Mouse (Mus musculus) layer of hippocampus, postnatal 10 days (tissue): Measurements from ENCODE around the gene Sec24b. TPM values are rescaled to one million over a fixed set of nuclear protein-coding genes. Genes with fewer than 3 reads are reported as not detected.

Source experiments
- DNase-seq, 2 experiments: peaks; one replicate each; pipeline ENCODE4 v3.0.0; 2021; ENCODE audit warnings: low spot score in 2 of 2
- total RNA-seq, 2 experiments: library from RNA; stranded (reverse); gene quantifications; 2 replicates each; pipeline ENCODE4 v1.2.3; 2021

Gene Sec24b
- total RNA-seq, 2 experiments from 2014 or later, result 62.9 to 65.6 TPM

DNA sequence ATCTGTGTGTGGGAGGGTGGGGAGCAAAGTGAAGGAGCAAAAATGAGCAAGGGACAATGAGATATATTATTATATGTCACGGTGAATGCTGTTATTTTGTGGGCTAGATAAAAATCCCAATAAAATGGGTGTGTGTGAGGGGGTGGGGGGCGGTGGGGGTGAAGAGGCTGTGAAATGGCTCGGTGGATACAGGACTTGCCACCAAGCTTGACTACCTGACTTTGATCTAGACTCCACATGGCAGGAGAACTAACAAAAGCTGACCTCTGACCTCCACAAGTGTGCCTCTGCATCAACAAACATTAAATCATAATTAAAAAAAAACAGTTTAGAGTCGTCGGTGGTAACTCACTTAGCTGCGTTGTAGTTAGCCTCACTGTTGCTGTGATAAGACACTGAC, 81.8 kb downstream of the Sec24b start:
- no peak for DNase-seq

DNA sequence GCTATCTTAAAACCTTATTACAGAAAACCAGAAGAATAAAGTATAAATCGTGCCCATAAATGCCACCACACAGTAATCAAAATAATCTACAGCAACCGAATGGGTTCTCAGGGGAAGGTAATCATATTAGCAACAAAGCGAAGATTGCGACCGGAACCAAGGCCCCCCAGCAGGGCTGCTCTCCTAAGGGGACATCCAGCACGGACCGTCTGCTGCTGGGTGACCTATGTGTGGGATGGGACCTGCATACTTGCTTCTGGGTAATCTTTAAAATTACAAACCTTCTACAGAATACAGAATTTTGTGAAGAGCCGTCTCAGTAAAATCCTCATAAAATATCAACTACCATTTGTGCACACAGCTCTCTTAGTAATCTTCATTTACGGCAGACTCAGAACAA, 82.6 kb downstream of the Sec24b start:
- DNase-seq, result no peak

DNA sequence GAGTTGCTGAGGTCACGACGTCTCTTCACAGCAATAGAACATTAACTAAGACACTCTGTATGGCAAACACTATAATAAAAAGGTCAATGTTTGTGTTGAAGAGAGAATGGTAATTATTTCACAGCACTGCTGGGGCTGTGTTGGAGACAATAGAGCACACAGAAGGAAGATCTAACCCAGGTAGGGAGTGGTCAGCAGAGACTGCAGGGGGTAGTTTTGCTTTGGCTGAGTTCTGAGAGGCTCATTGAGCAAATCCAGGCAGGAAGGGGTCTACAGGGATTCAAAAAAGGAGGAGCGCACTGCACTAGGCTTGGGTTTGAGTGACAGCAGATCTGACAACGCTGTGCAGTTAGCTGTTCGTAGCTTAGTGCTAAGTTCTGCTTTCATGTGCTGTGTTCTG, 85.0 kb downstream of the Sec24b start:
- DNase-seq, result no peak

DNA sequence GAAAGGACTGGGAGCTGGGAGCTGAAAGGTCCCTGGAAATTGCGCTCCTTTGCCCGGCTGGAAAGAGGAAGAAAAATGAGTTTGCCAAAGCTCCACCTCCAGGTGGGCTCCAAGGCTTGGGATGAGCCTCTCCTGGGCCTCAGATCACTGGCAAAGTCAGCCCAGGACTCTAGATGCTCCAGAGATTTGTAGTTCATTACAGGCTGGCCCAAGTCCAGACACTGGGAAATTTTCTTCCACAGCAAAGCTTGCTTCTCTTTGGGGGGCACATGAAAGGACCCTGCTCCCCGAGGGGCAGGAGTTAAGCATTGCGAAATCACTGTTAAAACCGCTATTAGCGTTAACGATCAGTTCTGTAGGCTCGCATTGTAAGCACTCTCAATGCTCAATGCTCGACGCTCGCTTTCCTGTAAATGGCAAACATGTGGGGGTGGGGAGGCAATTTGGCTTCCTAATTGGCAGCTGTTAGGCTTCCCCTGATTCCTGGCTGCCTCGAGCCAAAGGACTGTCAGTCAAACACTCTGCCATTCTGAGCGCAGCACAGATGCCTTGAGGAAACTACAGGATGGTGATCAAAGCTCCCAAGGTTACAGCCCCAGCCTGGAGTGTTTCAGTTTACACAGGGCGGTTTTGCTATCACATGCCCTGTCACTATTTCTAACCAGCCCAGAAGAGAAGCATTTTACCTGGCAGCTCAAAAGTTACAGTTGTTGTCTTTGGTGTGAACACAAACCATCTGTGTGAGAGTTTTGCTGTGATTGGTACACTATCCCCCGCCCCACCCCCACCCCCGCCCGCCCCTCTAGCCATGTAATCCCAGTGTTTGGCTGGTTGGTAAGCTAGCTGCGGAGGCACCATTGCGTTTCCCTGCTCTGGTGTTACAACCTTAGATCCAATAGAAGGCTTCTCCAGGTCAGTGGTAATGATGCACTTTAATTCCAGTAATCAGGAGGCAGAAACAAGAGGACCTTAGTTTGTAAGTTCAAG, 90.5 kb downstream of the Sec24b start:
- peak; percentile 49 to 57 for DNase-seq

DNA sequence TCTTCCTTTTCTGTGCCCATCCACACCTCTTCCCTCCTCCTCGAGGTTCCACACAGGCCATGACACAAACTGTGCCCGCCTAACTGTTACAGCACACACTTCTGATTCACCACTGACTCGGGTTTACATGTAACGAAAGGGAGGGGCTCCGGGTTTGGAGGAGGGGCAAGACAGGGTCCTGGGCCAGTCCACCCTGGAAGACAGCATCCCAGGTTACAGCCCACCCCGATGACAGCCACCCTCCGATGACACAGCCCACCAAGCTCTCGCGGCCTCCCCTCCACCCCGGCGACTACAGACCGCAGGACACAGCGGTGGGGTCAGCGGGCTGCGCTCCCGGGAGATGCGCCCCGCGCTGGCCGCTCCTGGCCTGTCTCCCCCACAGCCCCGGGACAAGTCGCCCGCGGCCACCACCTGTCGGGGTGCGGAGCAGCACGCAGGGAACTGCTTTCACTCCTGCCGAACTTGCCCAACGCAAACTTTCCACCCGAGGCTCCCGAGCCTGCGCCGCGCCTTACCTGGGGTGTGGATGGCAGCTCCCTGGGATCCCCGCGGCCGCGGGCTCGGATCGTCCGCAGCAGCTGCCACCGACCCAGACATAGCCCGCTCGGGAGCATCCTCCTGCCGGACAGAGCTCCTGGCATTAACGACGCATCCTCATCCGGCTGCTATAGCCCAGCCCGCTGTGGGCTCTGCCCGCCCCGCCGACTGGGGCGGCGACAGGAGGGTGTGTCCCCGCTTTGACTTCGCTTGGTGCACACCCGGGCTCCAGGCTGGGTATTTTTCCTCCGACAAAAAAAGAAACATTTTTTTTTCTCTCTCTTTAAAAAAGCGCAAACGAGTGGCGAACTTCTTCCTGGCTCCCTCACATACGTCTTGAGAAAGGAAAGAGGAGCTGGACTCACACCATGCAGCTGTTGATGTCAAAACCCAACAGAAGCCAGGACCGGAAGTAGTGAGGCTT, 91.6 kb downstream of the Sec24b start, which contains the start of gene Mcub:
TSS of gene Mcub (minus strand) at position 775 of the 964 bp plus-strand sequence.
- peak in 1 of 2 experiments; percentile 28 for DNase-seq

DNA sequence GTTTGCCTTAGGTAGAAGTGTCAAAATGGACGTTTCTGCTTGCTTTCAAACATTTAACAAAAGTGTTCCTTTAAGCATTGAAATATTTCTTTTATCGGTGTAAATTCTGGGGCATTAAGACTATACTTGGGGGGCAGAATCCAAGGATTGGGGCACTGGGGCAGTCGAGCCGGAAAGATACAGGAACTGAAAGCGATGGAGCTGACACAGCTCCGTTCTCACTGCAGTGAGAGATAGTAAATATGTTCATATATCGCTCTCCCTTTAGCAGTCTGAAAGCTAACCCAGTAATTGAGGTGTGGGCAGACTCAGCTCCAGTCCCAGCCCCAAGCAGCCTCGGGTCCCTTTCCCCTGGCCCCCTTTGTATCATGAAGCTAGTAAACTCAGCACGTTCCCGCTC, 92.3 kb downstream of the Sec24b start:
- DNase-seq, result no peak

DNA sequence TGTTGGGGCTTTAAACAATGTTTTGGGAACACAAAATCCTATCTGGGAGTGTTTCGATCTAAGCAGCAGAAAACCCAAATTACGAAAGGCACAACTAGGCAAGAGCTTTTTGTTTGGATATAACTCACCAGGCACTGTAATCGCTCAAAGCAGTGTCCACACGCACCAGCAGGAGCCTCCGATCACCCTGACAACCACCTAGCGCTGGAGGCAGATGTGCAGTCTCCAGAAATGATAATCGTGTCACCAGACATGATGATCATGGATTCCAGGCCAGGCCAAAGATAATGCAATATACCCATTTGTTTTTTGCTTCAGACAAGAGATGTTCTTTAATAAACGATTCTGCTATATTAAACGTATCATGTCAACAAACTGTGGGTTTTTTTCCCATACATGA, 93.5 kb downstream of the Sec24b start:
- no peak for DNase-seq

DNA sequence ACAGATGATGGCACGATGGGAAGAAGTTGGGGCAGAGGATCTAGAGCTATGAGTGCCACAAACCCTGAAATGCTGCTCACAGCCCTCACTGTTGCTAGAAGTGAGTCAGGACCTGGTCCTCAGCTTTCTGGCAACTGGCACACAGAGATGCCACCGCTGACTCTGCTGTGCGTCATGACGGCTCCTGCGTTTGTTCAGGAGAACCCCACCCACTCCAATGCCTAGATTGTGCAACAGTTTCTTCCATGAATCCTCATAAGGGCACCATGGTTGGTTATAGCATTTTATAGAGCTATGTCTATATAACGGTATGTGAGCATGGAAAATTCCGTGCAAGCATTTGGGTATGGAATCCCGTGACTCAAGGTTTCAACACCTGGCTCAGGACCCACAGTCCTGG, 96.7 kb downstream of the Sec24b start:
- no peak for DNase-seq

DNA sequence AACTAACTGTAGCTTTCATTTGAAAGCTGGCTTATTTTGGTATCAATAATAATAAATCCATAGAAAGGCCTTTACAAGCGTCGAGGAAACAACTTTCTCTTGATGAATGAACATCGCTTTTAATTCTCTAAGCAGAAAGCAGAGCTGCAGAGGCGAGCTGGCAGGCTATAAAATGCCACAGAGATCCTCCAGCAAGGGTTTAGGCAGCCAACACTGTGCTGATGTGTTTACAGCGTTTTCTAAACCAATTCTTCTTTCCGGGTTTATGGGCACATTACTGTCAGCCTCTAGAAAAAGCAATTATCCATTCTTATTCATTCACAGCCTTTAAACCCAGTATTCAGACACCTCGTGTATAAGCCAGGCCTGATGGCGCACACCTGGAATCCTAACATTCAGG, 98.8 kb downstream of the Sec24b start:
- no peak for DNase-seq

DNA sequence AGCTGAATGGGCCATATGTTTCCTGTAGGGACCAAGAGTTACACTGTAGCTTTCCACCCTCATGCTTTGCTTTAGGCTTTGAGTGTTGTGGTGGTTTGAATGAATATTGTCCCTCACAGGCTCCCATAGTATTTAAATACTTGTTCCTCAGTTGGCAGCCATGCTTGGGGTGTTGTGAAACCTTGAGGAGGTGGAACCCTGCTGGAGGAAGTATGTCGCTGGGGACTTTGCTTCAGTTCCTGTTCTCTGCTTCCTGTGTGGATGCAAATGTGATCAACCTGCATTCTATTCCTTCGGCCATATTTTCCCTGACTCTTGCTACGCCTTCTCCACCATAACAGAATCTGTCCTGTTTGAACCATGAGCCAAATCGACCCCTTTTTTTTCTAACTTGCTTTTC, 108.1 kb downstream of the Sec24b start:
- no peak for DNase-seq

DNA sequence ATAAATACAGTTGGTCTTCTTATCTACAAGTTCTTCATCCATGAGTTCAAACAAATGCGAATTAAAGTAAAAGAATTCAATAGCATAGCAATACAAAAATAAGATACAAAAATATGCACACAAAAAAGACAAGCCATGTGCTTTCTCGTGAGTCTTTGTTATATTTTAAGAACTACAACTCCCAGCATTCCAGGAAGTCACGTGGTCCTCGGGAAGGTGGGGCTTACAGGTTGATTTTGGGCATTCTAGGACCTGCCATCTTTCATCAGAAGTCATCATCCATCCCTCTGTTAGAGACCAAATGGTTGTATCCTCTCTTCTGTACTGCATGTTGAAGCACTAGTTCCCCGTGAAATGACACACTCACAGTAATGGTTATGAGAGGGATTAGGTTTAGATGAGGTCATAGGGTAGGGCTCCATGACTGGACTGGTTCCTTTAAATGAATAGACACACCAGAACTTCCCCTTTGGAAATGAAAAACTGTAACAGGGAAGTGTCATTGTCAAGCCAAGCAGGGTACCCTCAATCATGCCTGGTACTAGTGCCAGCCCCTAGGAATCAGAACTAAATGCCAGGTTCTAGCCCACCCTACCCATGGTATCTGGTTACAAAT, 112.1 kb downstream of the Sec24b start:
- no peak for DNase-seq

DNA sequence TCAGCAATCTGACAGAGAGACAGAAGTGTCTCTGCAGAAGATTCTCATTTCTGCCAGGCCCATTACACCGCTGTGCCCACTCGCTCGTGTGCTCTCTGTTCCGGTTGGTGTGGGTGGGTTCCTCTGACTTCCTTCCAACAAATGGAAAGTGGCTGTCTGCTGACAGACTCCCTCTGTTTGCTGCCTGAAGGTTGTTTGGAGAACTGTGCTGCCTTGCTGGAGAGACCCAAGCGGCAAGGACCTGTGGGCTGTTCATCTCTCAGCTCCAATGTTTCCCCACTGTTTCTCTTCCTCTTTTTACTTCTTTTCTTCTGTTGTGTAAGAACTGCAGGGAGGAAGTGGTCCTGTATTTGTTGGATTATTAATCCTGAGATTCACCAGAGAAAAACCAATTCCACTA, 113.0 kb downstream of the Sec24b start:
- no peak for DNase-seq

DNA sequence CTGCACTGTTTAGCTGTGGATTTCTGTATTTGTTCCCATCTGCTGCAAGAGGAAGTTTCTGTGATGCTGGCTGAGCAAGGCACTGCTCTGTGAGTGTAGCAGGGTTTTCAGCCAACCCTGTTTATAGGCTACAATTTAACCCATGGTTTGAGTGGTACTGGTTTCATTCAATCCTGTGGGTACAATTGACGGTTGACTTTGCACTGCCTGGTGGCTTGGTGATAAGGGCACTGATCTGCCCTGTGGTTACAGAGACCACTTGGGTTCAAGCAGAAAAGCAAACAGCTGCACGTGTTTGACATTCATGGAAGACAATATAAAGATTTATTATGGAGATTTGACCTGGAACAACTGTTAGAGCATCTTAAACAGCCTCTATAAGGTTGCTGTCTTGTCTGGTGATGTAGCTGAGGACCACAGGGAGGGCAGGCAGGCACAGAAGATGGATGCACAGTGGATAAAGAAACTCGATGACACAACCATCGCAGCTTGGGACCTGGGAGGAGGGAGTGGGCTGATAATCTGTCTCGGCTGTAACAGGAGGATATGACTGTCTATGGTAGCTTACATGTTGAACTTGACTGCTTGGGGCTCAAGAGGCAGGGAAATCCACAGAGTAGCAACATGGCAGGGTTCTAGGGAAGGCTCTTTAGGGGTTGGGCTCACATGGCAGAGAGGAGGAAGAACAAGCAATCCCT, 115.0 kb downstream of the Sec24b start:
- DNase-seq, result no peak

DNA sequence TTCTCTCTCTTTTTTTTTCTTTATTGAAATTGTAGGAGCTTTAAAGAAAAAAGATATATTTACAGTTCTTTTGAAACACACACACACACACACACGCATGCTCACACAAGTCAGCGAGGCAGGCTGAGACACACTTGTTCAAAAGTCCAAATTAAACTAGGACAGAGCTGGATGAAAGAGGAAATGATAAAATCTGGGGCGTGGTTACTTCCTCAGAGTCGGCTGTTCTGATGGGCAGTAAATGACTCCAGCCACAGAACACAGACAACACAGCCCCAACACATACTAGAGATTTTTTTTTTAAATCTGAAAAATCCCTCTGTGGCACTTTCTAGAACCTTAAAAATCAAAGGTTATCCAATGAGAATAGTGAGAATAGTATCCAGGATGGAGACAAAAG, 117.5 kb downstream of the Sec24b start:
- no peak for DNase-seq

DNA sequence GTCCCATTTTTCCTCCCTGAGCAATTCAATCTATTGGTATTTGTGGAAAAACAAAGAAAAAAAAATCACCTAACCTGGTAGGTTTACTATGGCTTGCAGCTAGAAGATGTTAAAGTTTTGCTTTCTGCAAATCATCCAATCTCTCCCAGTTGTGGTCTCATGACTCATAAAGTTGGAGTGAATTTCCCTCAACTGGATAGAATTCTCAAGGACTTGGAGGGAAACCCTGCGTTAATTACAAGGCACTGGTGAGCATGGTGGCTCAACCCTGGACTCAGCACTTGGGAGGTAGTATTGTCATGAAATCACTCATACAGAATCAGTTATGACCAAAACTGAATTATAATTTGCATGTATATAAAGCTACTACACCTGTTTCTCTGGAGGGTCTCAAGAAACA, 120.1 kb downstream of the Sec24b start:
- DNase-seq, result no peak

DNA sequence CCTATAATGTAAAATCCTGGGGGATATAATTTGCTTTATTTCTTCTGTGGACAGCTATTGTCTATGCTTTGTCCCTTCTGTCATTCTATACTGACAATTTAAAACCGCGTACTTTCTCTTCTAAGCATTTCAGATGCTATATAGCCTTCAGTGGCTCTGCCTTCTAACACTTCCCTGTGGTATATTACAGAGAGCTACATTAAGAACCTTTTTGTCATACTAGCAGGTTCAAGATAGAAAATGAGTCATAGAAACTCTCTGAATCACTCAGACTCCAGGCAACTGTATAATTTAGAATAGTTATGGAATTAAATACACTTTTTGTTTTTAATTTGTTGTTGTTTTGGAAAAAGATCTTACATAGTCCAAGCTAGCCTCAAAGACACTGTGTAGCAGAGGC, 120.6 kb downstream of the Sec24b start:
- no peak for DNase-seq

DNA sequence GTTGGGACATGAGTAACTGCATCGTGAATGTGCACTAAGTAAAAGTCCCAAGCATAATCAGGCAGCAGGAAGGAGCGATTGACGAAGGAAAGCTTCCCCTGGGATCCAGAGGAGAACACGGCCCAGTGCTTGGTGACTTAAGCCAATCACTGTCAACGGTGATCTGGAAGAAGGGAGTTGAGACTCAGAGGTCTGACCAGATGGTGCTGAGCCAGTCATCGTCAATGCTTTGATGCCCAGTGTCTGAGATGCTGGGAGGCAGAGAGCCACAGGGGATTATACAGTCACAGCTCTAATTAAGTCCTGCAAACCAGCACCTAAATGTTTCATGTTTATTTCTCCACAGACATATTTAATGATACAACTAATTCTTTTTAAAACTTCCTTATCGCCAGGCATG, 122.3 kb downstream of the Sec24b start:
- DNase-seq, result no peak

DNA sequence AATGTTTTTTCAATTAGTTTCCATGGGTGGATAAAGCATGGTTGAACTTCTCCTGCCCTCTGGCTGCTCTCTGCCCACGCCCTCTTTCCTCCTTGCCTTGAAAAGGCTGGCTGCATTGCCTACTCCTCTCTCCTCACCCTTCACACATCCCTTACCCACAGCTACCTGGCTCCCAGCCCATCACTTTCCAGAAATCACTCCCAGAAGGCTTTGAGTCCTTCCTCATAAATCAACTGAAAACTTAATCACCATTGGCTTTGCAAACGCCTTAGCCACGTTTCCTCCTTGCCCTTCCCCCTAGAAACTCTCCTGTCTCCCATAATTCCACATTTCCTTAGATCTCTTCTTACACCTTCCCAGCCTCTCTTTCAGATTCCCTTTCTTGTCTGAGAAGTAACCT, 123.5 kb downstream of the Sec24b start:
- no peak for DNase-seq

DNA sequence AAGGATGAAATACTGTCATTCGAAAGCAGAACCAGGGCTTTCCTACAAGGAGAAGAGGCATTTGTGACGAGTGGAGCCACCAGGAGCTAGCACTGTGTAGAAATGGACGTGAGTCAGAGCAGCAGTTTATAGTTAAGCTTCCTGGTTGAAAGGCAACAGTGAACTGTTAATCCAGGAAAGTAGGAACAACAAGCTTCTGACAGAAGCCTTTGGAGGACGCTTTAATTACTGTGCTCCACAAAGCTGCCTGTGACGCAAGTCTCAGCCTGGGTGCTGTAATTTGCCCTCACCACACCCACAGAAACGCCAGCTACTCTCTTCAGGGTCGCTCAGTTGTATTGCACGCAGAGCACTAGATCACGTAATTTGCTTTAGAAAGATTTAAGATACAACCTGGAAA, 124.8 kb downstream of the Sec24b start:
- DNase-seq, result no peak
